Mouse (Mus musculus) splenic B cell, adult 2 months (primary cell): Measurements from ENCODE around the gene Unc5b.
"Not testable (repeated sequence)": the region's sequence is repeated elsewhere in the genome, so short reads cannot be mapped to it uniquely, and the experiment has no call there.

ENCODE experiments used
- DNase-seq: peaks from one replicate; pipeline ENCODE4 v3.0.0-alpha.2; 2011; ENCODE audit warnings: low read depth, low spot score
- H3K27me3 ChIP-seq: 2 replicates; pipeline ENCODE4 v1.6.1; 2012; ENCODE audit warnings: mild to moderate bottlenecking, low read length, moderate library complexity, mixed read lengths; ENCODE audit not compliant: control insufficient read depth, poor library complexity, insufficient read depth, severe bottlenecking
- H3K36me3 ChIP-seq: 2 replicates; pipeline ENCODE4 v1.6.1; 2012; ENCODE audit warnings: mild to moderate bottlenecking, low read length, moderate library complexity, mixed read lengths; ENCODE audit not compliant: control insufficient read depth, poor library complexity, insufficient read depth, severe bottlenecking

Gene Unc5b

DNA sequence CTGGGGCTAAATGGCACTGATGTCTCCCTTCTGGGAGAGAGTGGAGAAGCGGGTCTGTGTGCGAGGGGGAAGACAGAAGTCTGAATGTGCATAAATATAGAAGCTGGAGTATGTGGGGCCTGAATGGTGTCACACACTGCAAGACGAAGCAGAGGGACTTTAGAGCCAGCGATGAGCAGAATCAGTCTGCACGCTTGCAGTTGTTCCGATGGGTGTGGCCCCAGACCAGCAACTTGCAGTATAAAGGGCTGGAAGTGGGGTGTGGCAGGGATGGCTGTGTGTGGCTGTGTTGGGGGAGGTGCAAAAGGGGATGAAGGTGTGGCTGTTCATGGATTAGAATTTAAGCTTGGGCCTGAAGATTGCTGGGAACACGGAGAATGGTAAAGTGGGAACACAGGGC is 62.8 kb downstream of the Unc5b start:
- no peaks in the 10 kb centered on the region for H3K36me3 ChIP-seq
- no peak for DNase-seq
- no peaks in the 10 kb centered on the region; the same call in 1 of the 2 replicates for H3K27me3 ChIP-seq

DNA sequence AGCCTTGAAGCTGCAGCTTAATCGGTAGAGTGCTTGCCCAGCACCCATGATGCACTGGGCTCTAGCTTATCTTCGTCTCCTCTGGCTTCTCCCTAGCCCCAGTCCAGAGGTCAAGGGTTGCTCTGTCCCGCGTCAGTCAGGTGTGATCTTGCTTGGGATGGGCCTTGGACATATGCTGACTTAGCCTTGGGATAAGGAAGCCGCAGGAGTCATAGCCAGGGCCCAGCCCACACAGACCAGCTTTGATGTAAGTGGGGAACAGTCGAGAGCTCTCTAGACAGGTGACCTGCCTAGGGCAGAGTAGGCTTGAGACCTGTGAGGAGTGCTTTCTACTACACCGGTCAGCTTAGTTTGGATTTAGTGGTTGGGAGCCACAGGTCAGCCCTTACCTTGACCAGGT is 64.0 kb downstream of the Unc5b start:
- DNase-seq: no peak
- H3K27me3 ChIP-seq: no peaks in the 10 kb centered on the region; the same call in 1 of the 2 replicates
- H3K36me3 ChIP-seq: no peaks in the 10 kb centered on the region

DNA sequence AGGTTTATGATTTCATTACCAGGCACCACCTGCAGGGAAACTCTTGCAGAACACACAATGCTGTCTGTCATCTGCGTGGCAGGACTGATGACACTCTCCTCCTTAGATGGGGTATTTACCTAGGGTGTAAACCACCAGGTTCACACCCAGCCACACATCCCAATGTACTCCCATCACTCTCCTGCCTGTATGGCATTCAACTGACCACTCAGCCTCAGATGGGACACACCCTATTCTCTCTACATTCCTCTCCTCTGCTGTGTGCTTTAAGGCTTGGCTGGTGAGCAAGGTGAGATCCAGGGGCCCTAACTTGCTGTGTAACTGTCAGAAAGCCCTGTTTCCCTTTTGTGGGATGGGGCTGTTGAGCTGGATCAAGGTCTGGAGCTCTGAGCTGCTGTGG is 69.3 kb downstream of the Unc5b start:
- no peaks in the 10 kb centered on the region; the same call in 1 of the 2 replicates for H3K27me3 ChIP-seq
- no peak for DNase-seq
- H3K36me3 ChIP-seq: no peaks in the 10 kb centered on the region

DNA sequence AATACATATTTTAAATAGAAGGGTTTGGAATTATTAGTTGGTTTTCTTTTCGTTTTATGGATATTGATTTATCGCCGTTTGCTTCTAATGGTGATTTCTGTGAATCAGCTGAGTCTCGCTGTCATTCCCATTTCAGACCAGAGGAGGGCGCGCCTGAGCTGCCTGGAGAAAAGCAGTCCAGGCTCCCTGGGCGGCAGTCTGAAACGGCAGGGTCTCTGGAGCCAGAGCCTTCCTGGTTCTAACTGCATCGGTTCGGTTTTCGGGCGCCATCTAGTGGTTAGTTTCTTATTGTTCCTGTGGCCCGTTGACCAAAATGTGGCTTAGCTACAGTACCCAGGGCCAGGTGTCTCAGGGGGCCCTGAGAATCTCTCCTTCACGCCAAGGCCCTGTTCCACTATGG is 71.0 kb downstream of the Unc5b start:
- no peaks in the 10 kb centered on the region for H3K36me3 ChIP-seq
- DNase-seq: peak; percentile 97
- H3K27me3 ChIP-seq: no peaks in the 10 kb centered on the region; the same call in 1 of the 2 replicates

DNA sequence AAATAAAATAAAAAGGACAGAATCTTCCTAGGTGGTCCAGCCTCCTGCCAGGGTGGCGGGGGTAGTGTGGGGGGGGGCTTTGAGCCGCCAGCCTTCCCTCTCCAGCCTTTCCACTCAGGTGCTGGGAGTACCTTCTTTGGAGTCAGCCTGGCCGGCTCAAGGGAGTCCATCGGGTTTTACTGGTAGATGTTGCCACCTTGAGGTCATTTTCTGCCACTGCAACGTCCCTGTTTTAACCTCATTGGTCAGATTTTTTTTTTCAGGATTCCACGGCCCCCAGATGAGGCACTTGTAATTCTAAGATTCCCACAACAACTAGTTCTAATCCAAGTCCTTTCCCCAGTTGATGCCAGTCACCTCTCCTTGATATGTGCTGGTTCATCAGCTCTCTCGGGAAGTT is 74.4 kb downstream of the Unc5b start:
- H3K36me3 ChIP-seq: no peaks in the 10 kb centered on the region
- DNase-seq: peak; percentile 77
- H3K27me3 ChIP-seq: no peaks in the 10 kb centered on the region

DNA sequence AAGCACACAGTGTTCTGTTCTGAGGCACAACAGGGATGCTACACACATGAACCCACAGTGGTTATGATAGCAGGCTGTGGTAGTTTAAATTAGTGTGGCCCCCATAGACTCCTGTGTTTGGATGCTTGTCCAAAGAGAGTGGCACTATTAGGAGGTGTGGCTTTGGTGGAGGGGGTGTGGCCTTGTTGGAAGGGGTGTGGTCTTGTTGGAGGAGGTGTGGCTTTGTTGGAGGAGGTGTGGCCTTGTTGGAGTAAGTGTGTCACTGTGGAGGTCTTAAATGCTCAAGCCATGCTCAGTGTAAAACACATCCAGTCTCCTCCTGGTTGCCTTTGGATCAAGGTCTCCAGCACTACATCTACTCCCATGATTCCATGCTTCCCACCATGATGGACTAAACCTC is 75.2 kb downstream of the Unc5b start:
- Histone ChIP-seq H3K36me3 (no peaks in the 10 kb centered on the region), H3K27me3 (no peaks in the 10 kb centered on the region)
- DNase-seq: no peak

DNA sequence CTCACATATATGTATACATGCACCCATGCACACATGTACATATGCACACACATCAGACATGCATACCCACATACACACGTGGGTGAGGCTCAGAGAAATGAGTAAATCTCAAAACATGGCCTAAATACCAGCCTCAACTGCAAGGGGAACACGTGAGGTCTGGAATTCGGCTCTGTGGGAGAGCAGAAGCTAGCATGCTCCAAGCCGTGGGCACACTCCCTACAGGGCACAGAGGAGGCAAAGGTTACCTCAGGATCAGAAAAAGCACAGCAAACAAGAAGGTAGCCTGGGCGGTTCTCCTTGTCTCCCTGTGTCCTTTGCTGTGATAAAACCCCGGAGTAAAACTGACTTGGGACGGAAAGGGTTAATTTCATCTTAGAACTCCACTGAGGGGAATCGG is 77.4 kb downstream of the Unc5b start:
- no peak for DNase-seq
- no peaks in the 10 kb centered on the region for H3K27me3 ChIP-seq
- peaks cover 2% of the 10 kb centered on the region; the same call in 1 of the 2 replicates for H3K36me3 ChIP-seq

DNA sequence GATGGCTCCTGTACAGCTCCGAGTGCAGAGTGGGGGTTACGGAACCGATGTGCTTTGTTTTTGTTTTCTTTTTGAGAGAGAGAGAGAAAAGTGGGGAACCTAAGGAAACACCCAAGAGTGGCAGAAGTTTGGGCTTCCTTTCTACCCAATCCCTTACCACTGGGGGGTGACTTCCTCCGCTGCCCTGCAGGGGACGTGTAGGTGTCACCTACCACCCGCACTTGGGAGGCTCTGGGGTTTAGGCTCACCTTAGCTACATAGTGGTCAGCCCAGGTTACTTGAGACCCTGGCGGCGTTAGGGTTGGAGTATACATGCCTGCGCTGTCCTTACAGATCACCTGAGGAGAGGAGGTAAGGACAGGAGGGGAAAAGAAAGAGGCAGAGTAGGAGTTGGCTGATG is 78.1 kb downstream of the Unc5b start:
- Histone ChIP-seq H3K27me3 (no peaks in the 10 kb centered on the region), H3K36me3 (peaks cover 2% of the 10 kb centered on the region; the same call in 1 of the 2 replicates)
- DNase-seq: peak; percentile 18

DNA sequence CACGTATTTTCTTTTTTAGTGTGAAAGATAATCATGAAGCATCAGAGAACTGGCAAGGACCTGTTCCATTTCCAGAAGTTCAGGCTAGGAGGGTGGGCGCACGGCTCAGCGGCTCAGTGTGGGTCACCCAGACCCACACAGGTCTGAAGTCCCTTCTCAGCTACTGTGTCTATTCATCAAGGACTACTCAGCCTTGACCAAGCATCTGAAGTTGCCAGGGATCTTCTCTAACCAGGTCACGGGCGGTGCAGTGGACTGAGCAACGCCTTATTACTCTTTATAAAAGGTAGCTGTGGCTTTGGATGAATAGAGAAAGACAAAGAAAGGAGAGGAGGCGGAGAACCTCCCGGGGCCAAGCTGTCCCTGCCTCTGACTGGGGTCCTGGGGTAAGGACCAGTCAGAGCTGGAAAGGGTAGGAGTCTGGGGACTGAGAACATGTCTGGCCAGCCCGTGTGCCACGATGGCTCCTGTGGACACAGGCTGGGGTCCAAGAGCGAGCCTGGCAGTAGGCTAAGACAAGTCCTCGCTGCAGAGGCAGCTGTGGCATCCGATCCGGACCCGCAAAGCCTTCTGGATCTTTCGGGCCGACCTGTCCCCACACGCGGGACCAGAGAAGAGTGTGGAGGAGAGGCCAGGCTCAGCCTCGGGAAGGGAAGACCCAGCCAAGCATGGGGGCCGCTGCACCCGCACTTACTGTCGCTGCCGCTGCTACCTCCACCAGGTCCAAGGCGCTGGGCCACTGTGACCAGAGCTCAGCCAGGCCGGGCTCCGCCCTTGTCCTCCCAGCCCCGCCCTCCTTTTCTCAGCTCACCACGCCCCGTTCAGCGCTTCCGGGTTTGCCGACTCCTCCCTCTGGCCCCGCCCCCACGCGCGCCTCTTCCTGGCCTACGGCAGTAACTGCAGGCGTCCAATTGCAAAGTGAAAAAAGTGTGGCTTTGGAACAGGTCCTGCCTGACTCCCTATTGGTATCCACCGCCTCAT is 79.1 kb downstream of the Unc5b start, which contains the start of gene Slc29a3:
Slc29a3 (minus strand) TSS at position 755 of the 981 bp plus-strand sequence.
- no peaks in the 10 kb centered on the region for H3K27me3 ChIP-seq
- H3K36me3 ChIP-seq: peaks cover 2% of the 10 kb centered on the region; the same call in 1 of the 2 replicates
- DNase-seq: peak; percentile 96

DNA sequence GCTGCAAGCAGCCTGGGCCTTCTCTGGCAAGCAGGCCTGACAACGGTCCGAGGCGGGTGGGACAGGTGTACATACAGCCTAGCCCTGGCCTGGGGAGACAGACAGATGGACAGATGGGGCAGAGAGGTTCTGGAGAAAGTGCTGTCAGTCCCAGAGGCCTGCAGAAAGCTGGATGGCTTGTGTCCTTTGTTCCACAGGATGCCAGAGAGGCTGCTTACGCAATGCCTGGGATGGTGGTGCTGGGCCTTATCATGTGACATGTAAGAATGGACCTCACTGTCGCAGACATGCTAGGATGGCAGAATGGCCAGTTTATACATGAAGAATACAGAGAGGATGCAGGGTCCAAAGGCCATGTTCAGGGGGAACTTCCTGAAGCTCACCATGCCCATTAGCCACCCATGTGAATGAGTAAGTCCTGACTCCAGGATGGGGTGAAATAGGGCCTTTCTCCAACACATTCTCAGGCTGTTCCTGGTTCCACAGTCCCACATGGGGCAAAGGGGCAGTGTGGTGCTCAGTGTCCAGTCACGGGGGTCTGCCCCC is 83.6 kb downstream of the Unc5b start:
- no peak for DNase-seq
- Histone ChIP-seq H3K36me3 (peaks cover 2% of the 10 kb centered on the region; the same call in 1 of the 2 replicates), H3K27me3 (no peaks in the 10 kb centered on the region)

DNA sequence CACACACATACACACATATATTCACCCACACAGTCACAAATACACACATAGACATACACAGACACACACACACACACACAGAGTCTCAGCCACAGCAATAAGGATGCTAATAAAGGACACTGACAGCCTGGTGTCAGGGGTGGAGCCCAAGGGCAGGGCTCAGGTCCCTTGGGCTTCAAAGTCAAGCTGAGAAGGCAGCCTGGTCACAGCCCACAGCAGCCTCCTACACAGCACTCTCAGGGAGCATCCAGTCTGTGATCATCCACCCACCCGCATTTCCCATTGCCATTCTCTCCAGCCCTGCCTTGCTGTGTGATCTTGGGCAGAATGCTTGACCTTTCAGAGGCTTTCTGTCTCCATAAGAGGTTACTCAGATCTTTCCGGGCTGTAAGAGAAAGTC is 84.9 kb downstream of the Unc5b start:
- no peaks in the 10 kb centered on the region for H3K27me3 ChIP-seq
- DNase-seq: peak; percentile 68
- peaks cover 2% of the 10 kb centered on the region; the same call in 1 of the 2 replicates for H3K36me3 ChIP-seq

DNA sequence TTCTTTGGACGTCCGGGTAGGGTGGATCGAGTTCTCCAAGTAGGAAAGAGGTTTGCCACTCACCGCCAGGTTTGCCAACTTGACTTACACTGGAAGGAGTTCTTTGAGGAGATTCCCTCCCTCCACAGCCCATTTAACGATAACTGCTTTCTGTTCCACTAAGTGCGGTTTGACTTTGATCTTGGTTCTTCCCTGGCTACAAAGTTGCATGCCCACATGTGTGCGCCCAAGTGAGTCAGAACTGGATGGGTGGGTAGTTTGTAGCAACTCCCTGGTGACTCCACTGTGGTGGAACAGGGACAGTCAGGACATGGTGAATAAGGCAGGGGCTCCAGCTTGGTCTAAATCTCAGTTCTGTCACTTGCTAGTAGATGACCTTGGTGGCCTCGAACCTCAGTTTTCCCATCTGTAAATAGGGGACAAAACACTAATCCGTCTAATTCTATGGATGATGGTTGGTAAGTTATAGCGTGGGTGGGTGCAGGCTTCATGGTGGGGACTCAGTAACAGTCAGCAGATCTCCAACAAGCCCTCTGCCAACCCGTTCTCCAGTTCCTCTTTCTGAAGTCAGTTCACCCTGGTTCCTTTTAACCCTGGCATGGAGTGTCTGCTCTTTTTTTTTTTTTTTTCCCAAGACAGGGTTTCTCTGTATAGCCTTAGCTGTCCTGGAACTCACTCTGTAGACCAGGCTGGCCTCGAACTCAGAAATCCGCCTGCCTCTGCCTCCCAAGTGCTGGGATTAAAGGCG is 86.7 kb downstream of the Unc5b start:
- peak; percentile 74 for DNase-seq
- no peaks in the 10 kb centered on the region; the same call in 1 of the 2 replicates for H3K36me3 ChIP-seq
- H3K27me3 ChIP-seq: no peaks in the 10 kb centered on the region

DNA sequence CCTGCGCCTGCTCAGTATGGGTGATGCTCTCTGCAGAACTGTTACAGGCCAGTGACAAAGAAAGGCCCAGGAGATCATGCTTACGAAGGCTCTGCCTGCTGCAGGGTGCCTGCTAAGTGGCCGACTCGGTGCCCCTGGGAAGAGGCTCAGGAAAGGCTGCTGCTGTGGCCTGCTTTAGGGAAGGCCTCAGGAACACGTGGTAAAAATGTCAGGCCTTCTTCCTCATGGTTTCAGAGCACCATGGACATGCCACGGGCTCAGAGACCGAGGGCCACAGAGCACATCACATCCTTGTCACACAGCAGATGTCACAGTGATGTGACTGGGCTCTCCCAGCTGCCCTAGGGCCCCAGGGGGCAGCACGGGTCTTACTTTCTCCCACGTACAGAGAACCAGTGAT is 87.7 kb downstream of the Unc5b start:
- Histone ChIP-seq H3K36me3 (no peaks in the 10 kb centered on the region), H3K27me3 (no peaks in the 10 kb centered on the region)
- DNase-seq: no peak

DNA sequence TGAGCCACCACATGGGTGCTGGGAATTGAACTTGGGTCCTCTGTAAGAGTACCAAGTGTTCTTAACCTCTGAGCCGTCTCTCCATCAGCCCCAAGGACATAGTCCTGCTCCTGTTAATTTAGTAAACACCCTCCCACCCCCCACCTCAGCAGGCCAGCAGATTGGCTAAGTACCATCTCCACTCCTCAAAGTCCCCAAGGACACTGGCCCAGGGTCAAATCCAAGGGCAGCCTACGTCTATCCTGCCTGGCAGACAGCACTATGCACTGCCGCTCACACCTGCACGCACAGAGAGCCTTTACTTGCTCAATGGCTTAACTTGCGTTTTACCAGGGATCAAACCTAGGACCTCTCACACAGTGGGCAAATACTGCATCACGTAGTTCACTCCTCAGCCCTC is 88.4 kb downstream of the Unc5b start:
- Histone ChIP-seq H3K36me3 (no peaks in the 10 kb centered on the region), H3K27me3 (no peaks in the 10 kb centered on the region)
- no peak for DNase-seq

DNA sequence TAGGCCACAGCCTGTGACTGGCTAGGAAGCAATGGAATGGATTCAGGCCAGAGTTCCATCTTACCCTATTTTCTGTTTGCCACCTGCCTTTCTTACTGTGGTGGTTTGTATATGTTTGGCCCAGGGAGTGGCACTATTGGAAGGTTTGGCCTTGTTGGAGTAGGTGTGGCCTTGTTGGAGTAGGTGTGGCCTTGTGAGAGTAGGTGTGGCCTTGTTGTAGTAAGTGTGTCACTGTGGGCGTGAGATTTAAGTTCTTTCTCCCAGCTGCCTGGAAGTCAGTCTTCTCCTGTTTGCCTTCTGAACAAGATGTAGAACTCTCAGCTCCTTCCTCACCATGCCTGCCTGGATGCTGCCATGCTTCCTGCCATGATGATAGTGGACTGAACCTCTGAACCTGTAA is 89.1 kb downstream of the Unc5b start:
- not testable (repeated sequence) for DNase-seq, H3K36me3 ChIP-seq, H3K27me3 ChIP-seq
